Mouse (Mus musculus) lung, postnatal 0 days (tissue): ENCODE measurements around the gene Gm11027.

ENCODE experiments used
- CTCF ChIP-seq: IDR thresholded peaks from 2 replicates; pipeline ENCODE4 v1.5.1; 2016; ENCODE audit warnings: antibody characterized with exemption, mild to moderate bottlenecking
- EP300 ChIP-seq: IDR thresholded peaks from 2 replicates; pipeline ENCODE4 v1.6.1; 2016; ENCODE audit warnings: antibody characterized with exemption, mild to moderate bottlenecking, control low read depth

DNA sequence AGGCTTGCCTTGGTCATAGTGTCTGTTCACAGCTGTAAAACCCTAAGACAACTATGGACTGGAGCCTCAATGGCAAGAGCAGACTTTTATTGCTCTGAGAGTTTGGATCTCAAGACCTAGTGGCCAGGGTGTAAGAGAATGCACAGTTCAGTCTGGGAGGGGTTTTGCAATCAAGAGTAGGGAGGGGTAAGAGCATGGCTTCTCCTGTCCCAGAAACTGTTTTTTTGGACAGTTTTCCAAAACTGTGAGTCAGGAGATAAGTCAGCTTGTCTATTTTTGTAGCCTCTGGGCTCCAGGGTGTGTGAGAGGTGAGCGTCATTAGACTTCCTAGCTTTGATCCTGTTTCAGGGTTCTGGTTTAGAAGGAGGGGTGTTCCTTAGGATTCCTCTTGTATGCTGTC, 3.4 kb downstream of the Gm11027 start:
- no peak for TF ChIP-seq EP300
- no peak for TF ChIP-seq CTCF
